Mouse (Mus musculus) neural tube, embryonic 13.5 days (tissue): ENCODE measurements around the gene Hcn2. TPM values are rescaled to one million over a fixed set of nuclear protein-coding genes. Genes with fewer than 3 reads are reported as not detected.

Experiments
- ATAC-seq: fragments of 200-750 bp; cut with Nextera tagmentation; 2 replicates; pipeline ENCODE4 v1.8.0; 2017; ENCODE audit warnings: low read depth, mild to moderate bottlenecking, moderate TSS enrichment, moderate library complexity
- H3K27ac ChIP-seq: fragments of 300-500 bp; sonication (generic); replicated peaks from 2 replicates; pipeline ENCODE4 v1.5.1; 2015; ENCODE audit warnings: moderate library complexity, mild to moderate bottlenecking, inconsistent platforms
- H3K27me3 ChIP-seq: fragments of 300-500 bp; sonication (generic); 2 replicates; pipeline ENCODE4 v1.6.1; 2015; ENCODE audit warnings: mild to moderate bottlenecking, inconsistent platforms
- H3K36me3 ChIP-seq: fragments of 300-500 bp; sonication (generic); 2 replicates; pipeline ENCODE4 v1.6.1; 2015; ENCODE audit warnings: mild to moderate bottlenecking, inconsistent platforms
- H3K4me1 ChIP-seq: fragments of 300-500 bp; sonication (generic); replicated peaks from 2 replicates; pipeline ENCODE4 v1.6.1; 2015; ENCODE audit warnings: inconsistent platforms
- H3K4me2 ChIP-seq: fragments of 300-500 bp; sonication (generic); 2 replicates; pipeline ENCODE4 v1.6.1; 2015; ENCODE audit warnings: inconsistent platforms, mild to moderate bottlenecking, moderate library complexity
- H3K4me3 ChIP-seq: fragments of 300-500 bp; sonication (generic); 2 replicates; pipeline ENCODE4 v1.5.1; 2015; ENCODE audit warnings: mild to moderate bottlenecking, inconsistent platforms
- H3K9ac ChIP-seq: fragments of 300-500 bp; sonication (generic); 2 replicates; pipeline ENCODE4 v1.6.1; 2015; ENCODE audit warnings: moderate library complexity, mild to moderate bottlenecking, inconsistent platforms
- H3K9me3 ChIP-seq: fragments of 300-500 bp; sonication (generic); 2 replicates; pipeline ENCODE4 v1.6.1; 2016; ENCODE audit warnings: inconsistent platforms
- WGBS: fragments of 180-500 bp; shearing (Covaris S2); methylation state at CpG from one replicate; pipeline ENCODE4 v1.1.7; 2015; 5-methylcytosine and 5-hydroxymethylcytosine counted together
- polyA plus RNA-seq: library from polyadenylated mRNA; unstranded; fragments of >200 nt; fragmentation: Nextera tagmentation; extraction: Ambion mirVana; gene quantifications from 2 replicates; pipeline ENCODE4 v1.2.1, GENCODE M21; 2015

Gene Hcn2
- polyA plus RNA-seq, 1 experiment from 2014 or later, result 0.78 TPM

- H3K36me3 ChIP-seq, result peaks cover 100% of the 10 kb centered on the region
- H3K4me1 ChIP-seq, result no peaks in the 10 kb centered on the region
- ATAC-seq, result no peak
- peaks cover 20% of the 10 kb centered on the region for H3K27me3 ChIP-seq
- no peak overlapping the region for H3K4me3 ChIP-seq
- no peak overlapping the region for H3K4me2 ChIP-seq
- no peak overlapping the region for H3K9ac ChIP-seq
- no peak overlapping the region for H3K27ac ChIP-seq
- WGBS, result 96% methylated on average over 28 of the region's 28 CpGs
- H3K9me3 ChIP-seq, result peaks cover 42% of the 10 kb centered on the region
Measured at GRCm38 (mm10) chr10:79739234-79739633, 22.8 kb downstream of the Hcn2 start.

- Histone ChIP-seq H3K27me3 (peaks cover 6% of the 10 kb centered on the region), H3K9ac (no peak overlapping the region), H3K36me3 (peaks cover 88% of the 10 kb centered on the region), H3K9me3 (peaks cover 33% of the 10 kb centered on the region), H3K4me2 (no peak overlapping the region), H3K4me3 (no peak overlapping the region), H3K27ac (no peak overlapping the region), H3K4me1 (peaks cover 9% of the 10 kb centered on the region)
- WGBS, result 61% methylated on average over 11 of the region's 11 CpGs
- ATAC-seq, result no peak
Measured at GRCm38 (mm10) chr10:79740863-79741262, 24.4 kb downstream of the Hcn2 start.

- no peak overlapping the region for H3K4me2 ChIP-seq
- no peak overlapping the region for H3K4me3 ChIP-seq
- ATAC-seq, result no peak
- no peak overlapping the region for H3K9ac ChIP-seq
- peaks cover 65% of the 10 kb centered on the region for H3K36me3 ChIP-seq
- no peaks in the 10 kb centered on the region for H3K27me3 ChIP-seq
- H3K27ac ChIP-seq, result no peak overlapping the region
- peaks cover 16% of the 10 kb centered on the region for H3K4me1 ChIP-seq
- 90% methylated on average over 11 of the region's 11 CpGs for WGBS
- H3K9me3 ChIP-seq, result peaks cover 21% of the 10 kb centered on the region
Measured at GRCm38 (mm10) chr10:79743161-79743560, 26.7 kb downstream of the Hcn2 start.

GRCm38 (mm10) chr10:79743650-79744365, 27.4 kb downstream of the Hcn2 start:
- H3K36me3 ChIP-seq, result peaks cover 59% of the 10 kb centered on the region
- no peaks in the 10 kb centered on the region for H3K27me3 ChIP-seq
- H3K27ac ChIP-seq, result no peak overlapping the region
- no peak overlapping the region for H3K9ac ChIP-seq
- H3K4me1 ChIP-seq, result peaks cover 16% of the 10 kb centered on the region
- no peak overlapping the region for H3K4me2 ChIP-seq
- ATAC-seq, result no peak
- no peak overlapping the region for H3K4me3 ChIP-seq
- 95% methylated on average over 15 of the region's 15 CpGs for WGBS
- peaks cover 15% of the 10 kb centered on the region; the same call in 1 of the 2 replicates for H3K9me3 ChIP-seq

GRCm38 (mm10) chr10:79745411-79745810, 29.0 kb downstream of the Hcn2 start:
- H3K9ac ChIP-seq, result peak overlapping the region; percentile 66; the same call in 1 of the 2 replicates
- peak overlapping the region; percentile 53 for H3K4me3 ChIP-seq
- H3K4me1 ChIP-seq, result peaks cover 16% of the 10 kb centered on the region
- 94% methylated on average over 3 of the region's 3 CpGs for WGBS
- H3K36me3 ChIP-seq, result peaks cover 43% of the 10 kb centered on the region
- no peak for ATAC-seq
- H3K9me3 ChIP-seq, result no peaks in the 10 kb centered on the region
- H3K27me3 ChIP-seq, result no peaks in the 10 kb centered on the region
- no peak overlapping the region for H3K27ac ChIP-seq
- H3K4me2 ChIP-seq, result peak overlapping the region; percentile 79

GRCm38 (mm10) chr10:79745898-79746773, 29.7 kb downstream of the Hcn2 start, which contains the start of gene Polrmt:
Polrmt (minus strand) TSS chr10:79746581.
- 0 out of 2 replicates have a peak within 1 kb of the TSS, but pooled peaks have one; percentile 25 for H3K27ac ChIP-seq
- H3K9me3 ChIP-seq, result no peaks in the 10 kb centered on the region
- 4% methylated on average over 38 of the region's 38 CpGs for WGBS
- H3K4me3 ChIP-seq, result peak within 1 kb of the TSS; percentile 53
- peaks cover 35% of the 10 kb centered on the region for H3K36me3 ChIP-seq
- H3K4me2 ChIP-seq, result peak within 1 kb of the TSS; percentile 79
- H3K9ac ChIP-seq, result peak within 1 kb of the TSS; percentile 66
- peak; percentile 95 for ATAC-seq
- H3K27me3 ChIP-seq, result no peaks in the 10 kb centered on the region
- H3K4me1 ChIP-seq, result peaks cover 16% of the 10 kb centered on the region

GRCm38 (mm10) chr10:79746774-79747151, 30.3 kb downstream of the Hcn2 start:
- H3K9me3 ChIP-seq, result no peaks in the 10 kb centered on the region
- H3K9ac ChIP-seq, result peak overlapping the region; percentile 53; the same call in 1 of the 2 replicates
- ATAC-seq, result peak; percentile 64
- peaks cover 29% of the 10 kb centered on the region for H3K36me3 ChIP-seq
- H3K27ac ChIP-seq, result 0 out of 2 replicates have a peak overlapping the region, but pooled peaks have one; percentile 25
- H3K4me3 ChIP-seq, result peak overlapping the region; percentile 17
- peak overlapping the region; percentile 79 for H3K4me2 ChIP-seq
- H3K27me3 ChIP-seq, result no peaks in the 10 kb centered on the region
- WGBS, result 26% methylated on average over 6 of the region's 6 CpGs
- H3K4me1 ChIP-seq, result peaks cover 16% of the 10 kb centered on the region

GRCm38 (mm10) chr10:79748496-79748895, 32.1 kb downstream of the Hcn2 start:
- no peak for ATAC-seq
- H3K27ac ChIP-seq, result no peak overlapping the region
- WGBS, result 81% methylated on average over 6 of the region's 6 CpGs
- H3K9ac ChIP-seq, result no peak overlapping the region
- no peaks in the 10 kb centered on the region for H3K27me3 ChIP-seq
- no peak overlapping the region for H3K4me2 ChIP-seq
- peaks cover 16% of the 10 kb centered on the region for H3K4me1 ChIP-seq
- peaks cover 12% of the 10 kb centered on the region for H3K36me3 ChIP-seq
- no peaks in the 10 kb centered on the region for H3K9me3 ChIP-seq
- H3K4me3 ChIP-seq, result no peak overlapping the region

GRCm38 (mm10) chr10:79754856-79755516, 38.6 kb downstream of the Hcn2 start, which contains the start of gene Fgf22:
Fgf22 (plus strand) TSS chr10:79755076.
- H3K27ac ChIP-seq, result no peak within 1 kb of the TSS
- peak within 1 kb of the TSS; percentile 42 for H3K4me3 ChIP-seq
- WGBS, result 2% methylated on average over 36 of the region's 36 CpGs
- peak; percentile 84 for ATAC-seq
- H3K9ac ChIP-seq, result peak within 1 kb of the TSS; percentile 69
- peaks cover 10% of the 10 kb centered on the region for H3K4me1 ChIP-seq
- H3K4me2 ChIP-seq, result peak within 1 kb of the TSS; percentile 70
- H3K36me3 ChIP-seq, result peaks cover 41% of the 10 kb centered on the region
- no peaks in the 10 kb centered on the region for H3K27me3 ChIP-seq
- no peaks in the 10 kb centered on the region for H3K9me3 ChIP-seq

GRCm38 (mm10) chr10:79755854-79756253, 39.4 kb downstream of the Hcn2 start:
- peaks cover 50% of the 10 kb centered on the region for H3K36me3 ChIP-seq
- H3K27me3 ChIP-seq, result no peaks in the 10 kb centered on the region
- H3K4me2 ChIP-seq, result no peak overlapping the region; the same call in 1 of the 2 replicates
- H3K4me3 ChIP-seq, result no peak overlapping the region
- 0 out of 2 replicates have a peak overlapping the region, but pooled peaks have one; percentile 69 for H3K9ac ChIP-seq
- WGBS, result 87% methylated on average over 3 of the region's 3 CpGs
- no peak for ATAC-seq
- peaks cover 10% of the 10 kb centered on the region for H3K4me1 ChIP-seq
- no peaks in the 10 kb centered on the region for H3K9me3 ChIP-seq
- H3K27ac ChIP-seq, result no peak overlapping the region

- Histone ChIP-seq H3K27ac (no peak overlapping the region), H3K4me2 (no peak overlapping the region), H3K4me1 (peaks cover 10% of the 10 kb centered on the region), H3K36me3 (peaks cover 58% of the 10 kb centered on the region), H3K4me3 (no peak overlapping the region), H3K9me3 (no peaks in the 10 kb centered on the region), H3K9ac (no peak overlapping the region), H3K27me3 (no peaks in the 10 kb centered on the region)
- no peak for ATAC-seq
- WGBS, result 87% methylated on average over 24 of the region's 24 CpGs
Measured at GRCm38 (mm10) chr10:79756660-79757059, 40.2 kb downstream of the Hcn2 start.
